Mouse (Mus musculus): ENCODE data around the gene 1810024B03Rik. TPM values are rescaled to one million over a fixed set of nuclear protein-coding genes. Genes with fewer than 3 reads are reported as not detected.
A peak's percentile ranks its signal among the peaks of the same experiment; 100 is the strongest.

Gene 1810024B03Rik
- polyA plus RNA-seq, 1 experiment: 8.1 TPM

DNA sequence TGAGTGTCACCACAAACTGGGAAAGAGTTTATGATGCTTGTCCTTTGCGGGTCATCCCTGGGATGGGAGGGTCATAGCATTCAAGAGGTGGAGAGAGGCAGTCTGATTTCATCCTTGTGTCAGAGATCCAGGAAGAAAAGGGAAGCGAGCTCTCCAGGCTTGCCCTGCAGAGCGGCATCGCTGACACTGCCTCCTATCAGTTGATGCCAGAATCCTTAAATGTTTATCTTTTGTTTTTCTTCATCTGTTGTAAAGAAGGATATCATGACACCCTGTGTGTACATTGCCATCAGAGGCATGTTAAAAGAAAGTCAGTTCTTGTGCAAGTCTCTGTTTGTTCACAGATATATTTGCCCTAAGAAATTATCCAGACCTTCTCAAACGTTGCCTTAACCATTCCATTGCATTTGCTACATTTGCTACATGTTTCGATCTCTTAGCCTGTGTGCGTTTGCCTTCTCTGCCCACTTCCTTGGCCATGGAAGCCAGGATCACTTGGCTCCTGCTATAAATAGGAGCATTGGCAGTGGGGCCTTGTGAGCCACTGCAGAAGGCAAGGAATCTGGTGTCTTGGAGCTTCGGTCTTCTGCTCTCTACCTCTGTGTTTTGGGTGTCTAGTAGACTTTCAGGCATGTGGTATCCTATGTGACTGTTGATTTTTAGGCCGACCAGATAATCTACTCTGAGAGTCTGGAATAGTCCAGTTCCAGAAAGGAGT, 42.4 kb upstream of the 1810024B03Rik start:
- Histone ChIP-seq H3K27me3 (ENCODE audit: control insufficient read depth, insufficient read depth, low read length) (no peaks in the 10 kb centered on the region), H3K4me1 (ENCODE audit: control insufficient read depth, insufficient read depth, low read length) (peaks cover 6% of the 10 kb centered on the region), H3K4me3 (ENCODE audit: control insufficient read depth, low read depth, low read length) (no peak overlapping the region), H3K27ac (ENCODE audit: control insufficient read depth, insufficient read depth, low read depth, low read length) (no peak overlapping the region), H3K36me3 (ENCODE audit: control insufficient read depth, insufficient read depth, low read length) (no peaks in the 10 kb centered on the region; the same call in 1 of the 2 replicates)
- no peak for TF ChIP-seq CTCF (IDR thresholded peaks at IDR 0.05; ENCODE audit: control insufficient read depth, insufficient read depth, insufficient replicate concordance, low read depth, low read length)
- TF ChIP-seq POLR2A (IDR thresholded peaks at IDR 0.05; ENCODE audit: control insufficient read depth, low read depth, low read length): no peak

DNA sequence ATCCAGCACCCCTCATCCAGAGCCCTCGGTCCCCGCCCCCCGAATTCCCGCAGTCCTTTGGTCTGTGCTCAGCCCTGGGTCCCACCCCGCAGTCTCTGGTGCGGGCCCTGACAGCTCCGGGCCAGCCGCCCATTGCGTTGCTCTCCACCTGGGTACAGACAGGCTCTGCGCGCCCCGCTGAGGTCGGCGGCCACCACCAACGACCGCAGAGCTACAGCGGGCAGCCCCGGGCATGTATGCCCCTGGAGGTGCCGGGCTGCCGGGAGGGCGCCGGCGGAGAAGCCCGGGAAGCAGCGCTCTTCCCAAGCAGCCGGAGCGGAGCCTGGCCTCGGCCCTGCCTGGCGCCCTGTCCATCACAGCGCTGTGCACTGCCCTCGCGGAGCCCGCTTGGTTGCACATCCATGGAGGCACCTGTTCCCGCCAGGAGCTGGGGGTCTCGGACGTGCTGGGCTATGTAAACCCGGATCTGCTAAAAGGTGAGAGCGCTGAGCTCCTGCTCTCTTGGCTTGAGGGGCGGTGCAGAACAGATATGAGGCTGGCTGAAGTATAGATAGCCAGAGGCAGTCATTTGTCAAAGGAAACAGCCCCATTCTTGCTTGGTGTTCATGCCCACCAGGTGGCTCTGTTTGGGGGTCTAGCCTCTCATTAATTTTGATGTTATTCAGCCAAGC, 40.4 kb upstream of the 1810024B03Rik start:
- TF ChIP-seq POLR2A (IDR thresholded peaks at IDR 0.05; ENCODE audit: control insufficient read depth, low read depth, low read length): no peak
- TF ChIP-seq CTCF (IDR thresholded peaks at IDR 0.05; ENCODE audit: control insufficient read depth, insufficient read depth, insufficient replicate concordance, low read depth, low read length): no peak
- Histone ChIP-seq H3K4me3 (ENCODE audit: control insufficient read depth, low read depth, low read length) (peak overlapping the region; percentile 100), H3K27ac (ENCODE audit: control insufficient read depth, insufficient read depth, low read depth, low read length) (peak overlapping the region; percentile 69), H3K36me3 (ENCODE audit: control insufficient read depth, insufficient read depth, low read length) (peaks cover 2% of the 10 kb centered on the region), H3K27me3 (ENCODE audit: control insufficient read depth, insufficient read depth, low read length) (no peaks in the 10 kb centered on the region), H3K4me1 (ENCODE audit: control insufficient read depth, insufficient read depth, low read length) (peaks cover 6% of the 10 kb centered on the region)

DNA sequence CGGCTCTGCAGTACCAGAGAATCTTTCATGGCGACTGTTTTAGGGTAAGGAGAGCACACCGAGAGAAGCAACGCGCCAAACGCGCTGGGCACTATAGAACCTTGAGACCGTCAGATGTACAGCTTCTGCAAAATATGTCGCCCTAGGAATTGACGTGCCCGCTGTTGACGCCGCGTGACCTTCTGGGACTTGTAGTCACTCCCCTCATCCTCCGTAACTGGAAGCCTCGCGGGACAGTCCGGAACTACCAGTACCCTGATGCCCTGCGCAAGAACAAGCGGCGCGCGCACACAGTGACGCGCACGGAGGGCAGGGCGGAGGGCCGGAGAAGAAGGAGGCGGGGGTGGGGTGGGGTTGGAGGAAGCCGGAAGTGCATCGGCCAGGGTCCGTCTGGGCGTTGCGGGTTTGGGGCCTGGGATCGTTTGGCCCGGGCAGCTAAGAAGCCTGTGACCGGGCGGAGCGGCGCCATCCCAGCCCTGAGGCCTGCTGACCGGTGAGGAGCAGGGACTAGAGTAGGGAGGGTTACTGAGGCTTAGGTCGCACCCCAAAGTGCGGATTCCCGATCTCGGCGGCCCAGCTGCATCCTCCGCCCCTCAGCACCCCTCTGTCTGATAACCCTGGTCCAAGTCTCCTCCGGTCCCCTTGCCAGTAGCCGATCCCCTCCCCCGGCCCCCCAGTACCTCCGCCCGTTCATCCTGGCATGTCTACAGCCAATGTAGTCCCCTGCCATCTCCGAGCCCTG, 39.7 kb upstream of the 1810024B03Rik start, which contains the start of the genes Ciao1 and Tmem127:
TSS of gene Ciao1 (minus strand) at position 225 of the 742 bp plus-strand sequence.
TSS of gene Tmem127 (plus strand) at position 317 of the 742 bp plus-strand sequence.
- peaks cover 6% of the 10 kb centered on the region for H3K4me1 ChIP-seq (ENCODE audit: control insufficient read depth, insufficient read depth, low read length)
- TF ChIP-seq POLR2A (IDR thresholded peaks at IDR 0.05; ENCODE audit: control insufficient read depth, low read depth, low read length) (peak; percentile 66), CTCF (IDR thresholded peaks at IDR 0.05; ENCODE audit: control insufficient read depth, insufficient read depth, insufficient replicate concordance, low read depth, low read length) (no peak)
- H3K27ac ChIP-seq (ENCODE audit: control insufficient read depth, insufficient read depth, low read depth, low read length): peak within 1 kb of the TSS; percentile 96
- no peaks in the 10 kb centered on the region for H3K27me3 ChIP-seq (ENCODE audit: control insufficient read depth, insufficient read depth, low read length)
- peaks cover 2% of the 10 kb centered on the region for H3K36me3 ChIP-seq (ENCODE audit: control insufficient read depth, insufficient read depth, low read length)
- peak within 1 kb of the TSS; percentile 100 for H3K4me3 ChIP-seq (ENCODE audit: control insufficient read depth, low read depth, low read length)

DNA sequence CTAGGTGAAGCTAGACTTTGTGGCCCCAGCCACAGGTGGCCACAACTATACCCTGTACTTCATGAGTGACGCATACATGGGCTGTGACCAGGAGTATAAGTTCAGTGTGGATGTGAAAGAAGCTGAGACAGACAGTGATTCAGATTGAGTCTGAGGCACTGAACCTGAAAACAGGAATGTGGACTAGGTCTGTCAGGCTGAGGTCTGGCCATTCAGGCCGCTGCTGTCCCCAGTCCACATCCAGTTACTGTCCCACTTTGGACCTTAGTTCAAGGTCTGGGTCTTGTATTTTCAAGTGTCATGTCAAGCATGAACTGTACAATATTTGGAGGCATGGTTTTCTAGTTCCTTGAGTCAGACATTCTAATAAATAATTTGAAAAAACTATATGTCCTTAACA, 32.0 kb upstream of the 1810024B03Rik start:
- TF ChIP-seq CTCF (IDR thresholded peaks at IDR 0.05; ENCODE audit: control insufficient read depth, insufficient read depth, insufficient replicate concordance, low read depth, low read length) (no peak), POLR2A (IDR thresholded peaks at IDR 0.05; ENCODE audit: control insufficient read depth, low read depth, low read length) (no peak)
- Histone ChIP-seq H3K4me1 (ENCODE audit: control insufficient read depth, insufficient read depth, low read length) (no peaks in the 10 kb centered on the region), H3K36me3 (ENCODE audit: control insufficient read depth, insufficient read depth, low read length) (peaks cover 14% of the 10 kb centered on the region), H3K27me3 (ENCODE audit: control insufficient read depth, insufficient read depth, low read length) (no peaks in the 10 kb centered on the region), H3K4me3 (ENCODE audit: control insufficient read depth, low read depth, low read length) (no peak overlapping the region), H3K27ac (ENCODE audit: control insufficient read depth, insufficient read depth, low read depth, low read length) (no peak overlapping the region)

DNA sequence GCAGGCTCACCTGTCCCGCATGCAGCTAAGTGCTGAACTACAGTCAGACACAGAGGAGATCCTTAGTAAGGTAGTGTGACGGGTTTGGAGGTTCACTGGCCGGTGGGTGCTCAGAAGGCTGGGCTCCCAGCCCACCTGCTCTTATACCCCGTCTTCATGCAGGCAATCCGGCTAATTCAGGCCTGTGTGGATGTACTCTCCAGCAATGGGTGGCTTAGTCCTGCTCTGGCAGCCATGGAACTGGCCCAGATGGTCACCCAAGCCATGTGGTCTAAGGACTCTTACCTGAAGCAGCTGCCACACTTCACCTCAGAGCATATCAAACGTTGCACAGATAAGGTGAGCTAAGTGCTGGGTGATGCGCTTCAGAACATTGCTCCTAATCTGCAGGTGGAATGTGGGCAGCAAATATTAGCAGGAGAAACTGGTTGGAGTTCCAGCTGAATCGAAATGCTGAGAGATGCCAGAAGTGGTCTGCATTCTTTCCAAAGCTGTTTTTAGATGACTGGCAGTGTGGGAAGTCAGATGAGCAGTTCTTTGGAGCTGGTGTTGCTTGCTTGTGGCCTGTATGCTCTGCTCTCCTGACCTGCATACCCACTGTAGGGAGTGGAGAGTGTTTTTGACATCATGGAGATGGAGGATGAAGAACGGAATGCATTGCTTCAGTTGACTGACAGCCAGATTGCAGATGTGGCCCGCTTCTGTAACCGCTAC, 30.0 kb upstream of the 1810024B03Rik start:
- Histone ChIP-seq H3K27ac (ENCODE audit: control insufficient read depth, insufficient read depth, low read depth, low read length) (no peak overlapping the region), H3K4me1 (ENCODE audit: control insufficient read depth, insufficient read depth, low read length) (no peaks in the 10 kb centered on the region), H3K4me3 (ENCODE audit: control insufficient read depth, low read depth, low read length) (no peak overlapping the region), H3K27me3 (ENCODE audit: control insufficient read depth, insufficient read depth, low read length) (no peaks in the 10 kb centered on the region), H3K36me3 (ENCODE audit: control insufficient read depth, insufficient read depth, low read length) (peaks cover 13% of the 10 kb centered on the region)
- TF ChIP-seq POLR2A (IDR thresholded peaks at IDR 0.05; ENCODE audit: control insufficient read depth, low read depth, low read length): no peak
- no peak for TF ChIP-seq CTCF (IDR thresholded peaks at IDR 0.05; ENCODE audit: control insufficient read depth, insufficient read depth, insufficient replicate concordance, low read depth, low read length)

DNA sequence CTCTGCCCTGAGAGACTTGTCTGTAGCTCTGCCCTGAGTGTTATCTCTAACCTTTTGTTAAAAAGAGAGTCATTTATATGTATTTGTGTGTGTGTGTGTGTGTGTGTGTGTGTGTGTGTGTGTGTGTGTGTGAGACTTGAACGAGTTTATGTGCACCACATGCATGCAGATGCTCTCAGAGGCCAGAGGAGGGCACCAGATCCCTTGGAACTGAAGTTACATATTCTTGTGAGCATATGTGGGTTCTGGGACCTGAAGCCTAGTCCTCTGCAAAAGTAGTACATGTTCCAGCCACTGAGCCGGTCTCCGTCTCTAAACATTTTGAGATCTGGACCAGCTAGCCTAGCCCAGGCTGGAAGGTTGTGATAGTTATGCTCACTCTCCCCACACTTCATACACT, 17.2 kb upstream of the 1810024B03Rik start:
- no peaks in the 10 kb centered on the region for H3K27me3 ChIP-seq (ENCODE audit: control insufficient read depth, insufficient read depth, low read length)
- H3K36me3 ChIP-seq (ENCODE audit: control insufficient read depth, insufficient read depth, low read length): peaks cover 11% of the 10 kb centered on the region
- H3K4me1 ChIP-seq (ENCODE audit: control insufficient read depth, insufficient read depth, low read length): no peaks in the 10 kb centered on the region
- H3K27ac ChIP-seq (ENCODE audit: control insufficient read depth, insufficient read depth, low read depth, low read length): no peak overlapping the region
- TF ChIP-seq POLR2A (IDR thresholded peaks at IDR 0.05; ENCODE audit: control insufficient read depth, low read depth, low read length) (no peak), CTCF (IDR thresholded peaks at IDR 0.05; ENCODE audit: control insufficient read depth, insufficient read depth, insufficient replicate concordance, low read depth, low read length) (no peak)
- no peak overlapping the region for H3K4me3 ChIP-seq (ENCODE audit: control insufficient read depth, low read depth, low read length)
